18 mouse cellular contexts compared by ENCODE assay signal in genomic region chr13:53093407-53093806, GRCm38 (mm10).
DNase-seq lines count a peak whose midpoint lies in the region; ATAC-seq lines count a peak whose summit lies in the region.
"Had no signal": no experiment of that assay in that cellular context is flagged by ENCODE, and none has a peak within 500 bp of the region (broad histone marks: within the 10 kb centered on the region; RNA-seq: fewer than 3 reads in every experiment).

No protein-coding gene starts in this region.

- H3K9me3 ChIP-seq in forebrain, embryonic 14.5 days (replicated peaks; ENCODE audit: control insufficient read depth, low read length) = no peaks in the 10 kb centered on the region
- no peaks in the 10 kb centered on the region for H3K9me3 ChIP-seq in forebrain, embryonic 12.5 days
- H3K9me3 ChIP-seq in lung, embryonic 16.5 days (ENCODE audit: control insufficient read depth, low read length) = no peaks in the 10 kb centered on the region
- H3K9me3 ChIP-seq in liver, embryonic 12.5 days (replicated peaks) = no peaks in the 10 kb centered on the region
- H3K9me3 ChIP-seq: embryonic facial prominence, embryonic 15.5 days; heart, embryonic 13.5 days; hindbrain, embryonic 15.5 days had no signal

- peak; percentile 35 for DNase-seq in forebrain, embryonic 14.5 days (ENCODE audit: low spot score)
- no peak for DNase-seq in lung, postnatal 10 days
- DNase-seq in 3134 (ENCODE audit: extremely low read depth, insufficient read length, low spot score) = peak; percentile 45
- peak; percentile 30 for DNase-seq in NIH3T3 (ENCODE audit: low read depth)
- DNase-seq in left cerebral cortex, postnatal 36 days (ENCODE audit: low spot score in 2 of 2) = no peak
- DNase-seq: adrenal gland, postnatal 14 days; cerebellum, adult 18-20 months; cerebellum, adult 9-11 months; cerebellum, postnatal 36 days; gastrocnemius, postnatal 36 days; heart, adult 11 months; heart, postnatal 36 days had no signal

- no peaks in the 10 kb centered on the region; the same call in 1 of the 2 replicates for H3K4me1 ChIP-seq in forebrain, embryonic 14.5 days (ENCODE audit: control insufficient read depth, insufficient read depth, low read length)
- peaks cover 4% of the 10 kb centered on the region; the same call in 1 of the 2 replicates for H3K4me1 ChIP-seq in forebrain, embryonic 12.5 days
- H3K4me1 ChIP-seq in lung, embryonic 16.5 days (replicated peaks; ENCODE audit: control insufficient read depth, insufficient read depth, low read length) = peaks cover 6% of the 10 kb centered on the region; the same call in 1 of the 2 replicates
- no peaks in the 10 kb centered on the region for H3K4me1 ChIP-seq in liver, embryonic 12.5 days
- H3K4me1 ChIP-seq: hindbrain, embryonic 15.5 days had no signal

- no peaks in the 10 kb centered on the region for H3K36me3 ChIP-seq in forebrain, embryonic 14.5 days (ENCODE audit: control insufficient read depth, insufficient read depth, low read length)
- no peaks in the 10 kb centered on the region for H3K36me3 ChIP-seq in forebrain, embryonic 12.5 days (replicated peaks)
- H3K36me3 ChIP-seq in lung, embryonic 16.5 days (ENCODE audit: control insufficient read depth, insufficient read depth, low read length) = no peaks in the 10 kb centered on the region
- no peaks in the 10 kb centered on the region for H3K36me3 ChIP-seq in liver, embryonic 12.5 days
- H3K36me3 ChIP-seq: embryonic facial prominence, embryonic 15.5 days; heart, embryonic 13.5 days; hindbrain, embryonic 15.5 days had no signal

- intact Hi-C loops in left cerebral cortex, postnatal 36 days (cut with DNase I) = no loop called here

- no peak overlapping the region for H3K4me2 ChIP-seq in forebrain, embryonic 14.5 days (ENCODE audit: low read length)
- no peak overlapping the region for H3K4me2 ChIP-seq in forebrain, embryonic 12.5 days
- H3K4me2 ChIP-seq in lung, embryonic 16.5 days (ENCODE audit: low read depth, low read length) = no peak overlapping the region
- no peak overlapping the region for H3K4me2 ChIP-seq in liver, embryonic 12.5 days
- H3K4me2 ChIP-seq: embryonic facial prominence, embryonic 15.5 days; heart, embryonic 13.5 days; hindbrain, embryonic 15.5 days had no signal

- H3K27me3 ChIP-seq in forebrain, embryonic 14.5 days (replicated peaks; ENCODE audit: control insufficient read depth, insufficient read depth, low read length) = 0 out of 2 replicates have a peak, but pooled peaks cover 4% of the 10 kb centered on the region
- peaks cover 11% of the 10 kb centered on the region for H3K27me3 ChIP-seq in forebrain, embryonic 12.5 days
- H3K27me3 ChIP-seq in lung, embryonic 16.5 days (ENCODE audit: control insufficient read depth, insufficient read depth, low read depth, low read length) = 0 out of 2 replicates have a peak, but pooled peaks cover 3% of the 10 kb centered on the region
- peaks cover 4% of the 10 kb centered on the region; the same call in 1 of the 2 replicates for H3K27me3 ChIP-seq in liver, embryonic 12.5 days (replicated peaks)
- H3K27me3 ChIP-seq: embryonic facial prominence, embryonic 15.5 days; hindbrain, embryonic 15.5 days had no signal

- ATAC-seq in forebrain, embryonic 14.5 days = no peak
- ATAC-seq in forebrain, embryonic 12.5 days (ENCODE audit: low FRiP score) = no peak
- peak; percentile 49; the same call in 1 of the 2 replicates for ATAC-seq in lung, embryonic 16.5 days (ENCODE audit: low read depth)
- ATAC-seq in liver, embryonic 12.5 days = no peak

- 57% methylated on average over 4 of the region's 4 CpGs for WGBS in forebrain, embryonic 14.5 days
- 71% methylated on average over 4 of the region's 4 CpGs for WGBS in forebrain, embryonic 12.5 days
- 20% methylated on average over 4 of the region's 4 CpGs for WGBS in lung, embryonic 16.5 days
- WGBS in liver, embryonic 12.5 days (ENCODE audit: insufficient replicate concordance) = 64% methylated on average over 4 of the region's 4 CpGs

- H3K27ac ChIP-seq in forebrain, embryonic 14.5 days (ENCODE audit: low read depth, low read length) = no peak overlapping the region
- H3K27ac ChIP-seq in forebrain, embryonic 12.5 days = no peak overlapping the region
- H3K27ac ChIP-seq in lung, embryonic 16.5 days (ENCODE audit: low read length) = no peak overlapping the region
- H3K27ac ChIP-seq in liver, embryonic 12.5 days = no peak overlapping the region
- H3K27ac ChIP-seq: embryonic facial prominence, embryonic 15.5 days; heart, embryonic 13.5 days; hindbrain, embryonic 15.5 days had no signal

- H3K4me3 ChIP-seq in forebrain, embryonic 14.5 days (ENCODE audit: low read depth, low read length) = no peak overlapping the region
- H3K4me3 ChIP-seq in forebrain, embryonic 12.5 days (replicated peaks) = no peak overlapping the region
- H3K4me3 ChIP-seq in lung, embryonic 16.5 days (ENCODE audit: low read length) = no peak overlapping the region
- H3K4me3 ChIP-seq in liver, embryonic 12.5 days = no peak overlapping the region
- H3K4me3 ChIP-seq: embryonic facial prominence, embryonic 15.5 days; heart, embryonic 13.5 days; hindbrain, embryonic 15.5 days had no signal

- no peak overlapping the region for H3K9ac ChIP-seq in forebrain, embryonic 14.5 days (ENCODE audit: low read length)
- no peak overlapping the region for H3K9ac ChIP-seq in forebrain, embryonic 12.5 days
- H3K9ac ChIP-seq in lung, embryonic 16.5 days (ENCODE audit: low read length) = no peak overlapping the region
- H3K9ac ChIP-seq in liver, embryonic 12.5 days = no peak overlapping the region
- H3K9ac ChIP-seq: embryonic facial prominence, embryonic 15.5 days; heart, embryonic 13.5 days; hindbrain, embryonic 15.5 days had no signal

Comparison
In these comparisons a context has a peak if more than half of its experiments do, and no peak if none do; other contexts are left out.
1. DNase-seq: peak in forebrain, embryonic 14.5 days (single experiment), 3134 (single experiment) and NIH3T3 (single experiment); none in lung, postnatal 10 days (single experiment) and left cerebral cortex, postnatal 36 days (0 of 2).